Mouse (Mus musculus): ENCODE results near the gene Parp2.
"Not testable (repeated sequence)": the region's sequence is repeated elsewhere in the genome, so short reads cannot be mapped to it uniquely, and the experiment has no call there.

Parp2 gene

GRCm38 (mm10) chr14:50807487-50808072 is at the start of gene Parp2, which contains the start of gene Ccnb1ip1:
Parp2 (plus strand) TSS chr14:50807841.
Ccnb1ip1 (minus strand) TSS chr14:50807732.
- DNase-seq: peak; percentile 91

- DNase-seq: no peak
Measured at GRCm38 (mm10) chr14:50758416-50759085, 49.1 kb upstream of the Parp2 start.

DNA sequence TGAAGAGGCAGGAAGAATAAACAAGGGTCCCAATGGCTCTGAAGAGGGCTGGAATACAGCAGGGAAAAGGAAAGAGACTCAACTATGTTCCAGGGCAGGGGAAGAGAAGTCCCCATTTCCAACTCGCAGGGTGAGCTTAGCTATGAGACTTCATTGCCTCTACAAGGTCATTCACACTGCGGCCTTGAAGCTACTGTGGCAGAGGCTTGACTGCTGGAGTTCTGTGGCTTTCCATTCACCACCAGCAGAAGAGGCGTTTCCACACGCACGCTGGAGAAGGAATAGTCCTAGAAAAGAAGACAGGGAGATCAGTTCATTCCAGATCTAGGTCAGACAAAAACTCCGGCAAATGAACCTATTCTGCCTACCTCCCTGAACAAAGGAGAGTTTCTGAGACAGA is 41.9 kb upstream of the Parp2 start:
- no peak for DNase-seq

- peak; percentile 28 for DNase-seq
Measured at GRCm38 (mm10) chr14:50771342-50771741, 36.3 kb upstream of the Parp2 start.

DNA sequence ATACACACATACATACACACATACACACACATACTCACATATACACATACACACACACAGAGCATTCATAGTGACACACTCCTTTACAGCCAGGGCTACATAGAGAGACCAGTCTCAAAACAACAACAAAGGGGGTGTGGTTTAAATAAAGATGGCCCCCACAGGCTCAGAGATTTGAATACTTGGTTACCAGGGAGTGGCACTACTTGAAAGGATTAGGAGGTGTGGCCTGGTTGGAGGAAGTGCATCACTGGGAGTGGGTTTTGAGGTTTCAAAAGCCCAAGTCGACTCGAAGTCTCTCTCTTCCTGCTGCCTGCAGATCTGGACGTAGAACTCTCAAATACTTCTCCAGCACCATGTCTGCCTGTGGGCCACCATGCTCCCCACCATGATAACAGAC is 25.5 kb upstream of the Parp2 start:
- DNase-seq: no peak

DNA sequence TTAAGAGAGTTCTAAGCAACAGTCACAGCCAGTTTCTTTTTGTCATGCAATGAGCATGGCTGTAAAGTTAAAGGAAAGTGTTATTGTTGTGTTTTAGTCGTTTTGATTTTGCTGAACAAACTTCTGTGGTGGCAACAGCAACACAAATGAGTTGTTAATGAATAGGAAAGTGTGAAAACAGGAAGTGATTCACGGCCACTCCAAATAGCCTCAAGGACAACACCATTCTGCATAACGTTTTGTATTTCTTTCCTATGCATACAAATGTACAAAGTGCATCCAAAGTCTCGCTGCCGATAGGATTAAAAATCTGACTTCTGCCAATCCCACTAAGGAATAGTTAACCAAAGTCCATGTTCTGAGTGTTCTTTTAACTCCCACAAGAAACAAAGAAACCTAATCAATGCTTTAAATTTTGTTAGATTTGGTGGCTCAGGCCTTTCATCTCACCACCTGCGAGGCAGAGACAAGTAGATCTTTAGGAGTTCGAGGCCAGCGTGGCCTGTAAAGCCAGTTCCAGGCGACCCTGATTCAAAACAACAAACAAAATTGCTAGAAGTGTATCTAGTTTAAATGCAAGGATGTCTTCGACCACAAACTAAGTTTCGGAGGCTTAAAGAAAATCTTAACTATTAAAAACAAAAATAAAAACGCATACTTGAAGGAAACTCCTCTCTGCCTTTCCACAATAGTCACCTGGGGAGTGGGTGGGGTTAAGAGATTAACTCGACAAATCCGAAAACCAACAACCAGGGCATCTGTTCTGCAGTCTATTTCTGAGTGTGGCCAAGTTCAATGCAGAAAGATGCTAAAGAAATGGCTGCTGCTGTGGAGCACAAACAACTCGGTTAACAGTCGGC is 23.0 kb upstream of the Parp2 start:
- DNase-seq: peak; percentile 51

DNA sequence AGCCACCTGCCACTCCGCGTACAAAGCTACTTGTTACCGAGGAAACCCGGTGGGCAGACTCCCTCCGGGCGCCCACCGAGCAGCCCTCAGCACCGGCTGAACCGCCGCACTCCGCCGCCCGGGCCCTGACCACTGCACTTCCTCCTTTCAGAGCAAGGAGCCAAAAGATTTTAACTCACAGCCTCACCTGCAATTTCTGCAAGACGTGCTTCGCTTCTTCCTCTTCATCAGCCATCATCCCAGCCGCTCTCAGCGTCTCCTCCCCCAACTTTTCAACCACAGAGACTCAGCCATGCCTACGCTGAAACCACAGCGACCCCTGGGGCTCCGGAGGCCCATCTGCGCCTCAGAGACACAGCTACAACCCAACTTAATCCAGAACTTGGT is 22.4 kb upstream of the Parp2 start, which contains the start of gene Ttc5:
Gene Ttc5 (minus strand): TSS at position 269 of the 387 bp plus-strand sequence.
- DNase-seq: peak; percentile 95

DNA sequence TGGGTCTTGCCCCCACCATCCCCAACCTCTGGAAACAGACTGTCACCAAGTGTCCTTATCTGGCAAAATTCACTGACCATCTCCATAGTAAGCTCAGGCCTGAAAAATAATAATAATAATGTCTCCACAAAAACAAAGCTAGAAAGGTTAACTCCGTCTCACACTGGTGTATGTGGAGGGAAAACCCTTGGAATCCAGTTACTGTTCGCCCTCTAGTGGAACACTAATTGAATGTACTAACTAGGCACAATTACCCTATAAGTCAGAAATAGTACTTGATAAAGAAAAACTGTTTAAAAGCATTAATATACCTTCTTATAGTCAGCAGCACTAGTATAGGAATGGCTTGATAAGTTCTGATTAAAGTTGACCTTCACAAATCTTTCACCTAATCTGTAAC is 19.5 kb upstream of the Parp2 start:
- no peak for DNase-seq

GRCm38 (mm10) chr14:50795261-50795935 is 12.2 kb upstream of the Parp2 start:
- no peak for DNase-seq

- no peak for DNase-seq
Measured at GRCm38 (mm10) chr14:50795965-50796364, 11.7 kb upstream of the Parp2 start.

DNA sequence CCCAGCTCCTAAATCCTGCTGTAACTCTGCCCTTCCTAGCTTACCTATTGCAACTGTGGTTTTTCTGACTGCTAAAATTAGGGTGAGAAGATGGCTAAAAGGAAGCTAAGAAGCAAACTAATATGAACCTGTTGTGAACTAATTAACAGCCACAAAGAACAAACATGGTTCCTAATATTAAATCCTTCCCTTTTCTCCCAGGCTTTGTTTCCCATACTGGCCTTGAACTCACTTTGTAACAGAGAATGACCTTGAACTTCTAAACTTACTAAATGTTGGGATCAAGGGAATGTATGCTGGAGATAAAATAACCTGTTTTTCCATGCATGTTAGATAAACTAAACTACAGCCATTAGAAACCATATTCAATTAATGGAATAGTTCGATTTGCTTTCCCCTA is 11.2 kb upstream of the Parp2 start:
- no peak for DNase-seq

DNA sequence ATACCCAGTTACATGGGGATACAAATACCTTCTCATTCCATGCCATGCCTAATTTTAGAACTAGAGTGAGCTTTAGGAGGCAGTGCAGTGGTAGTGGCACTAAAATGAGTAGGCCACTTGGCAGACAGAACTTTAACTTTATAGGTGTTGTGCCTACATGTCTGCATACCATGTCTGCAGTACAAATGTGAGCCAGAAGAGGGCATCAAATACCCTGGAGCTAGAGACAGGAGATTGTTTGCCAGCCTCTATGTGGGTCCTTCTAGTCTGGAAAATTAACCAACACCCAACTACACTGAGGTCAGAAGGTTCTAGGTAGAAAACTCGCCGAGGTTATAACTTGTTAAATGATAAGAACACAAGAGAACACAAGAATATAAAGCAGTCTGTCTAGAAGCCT is 9.1 kb upstream of the Parp2 start:
- DNase-seq: peak; percentile 58

GRCm38 (mm10) chr14:50799502-50800259 is 8.0 kb upstream of the Parp2 start:
- DNase-seq: peak; percentile 38

GRCm38 (mm10) chr14:50802441-50802840 is 5.2 kb upstream of the Parp2 start:
- no peak for DNase-seq

- peak; percentile 29 for DNase-seq
Measured at GRCm38 (mm10) chr14:50802843-50803562, 4.6 kb upstream of the Parp2 start.

DNA sequence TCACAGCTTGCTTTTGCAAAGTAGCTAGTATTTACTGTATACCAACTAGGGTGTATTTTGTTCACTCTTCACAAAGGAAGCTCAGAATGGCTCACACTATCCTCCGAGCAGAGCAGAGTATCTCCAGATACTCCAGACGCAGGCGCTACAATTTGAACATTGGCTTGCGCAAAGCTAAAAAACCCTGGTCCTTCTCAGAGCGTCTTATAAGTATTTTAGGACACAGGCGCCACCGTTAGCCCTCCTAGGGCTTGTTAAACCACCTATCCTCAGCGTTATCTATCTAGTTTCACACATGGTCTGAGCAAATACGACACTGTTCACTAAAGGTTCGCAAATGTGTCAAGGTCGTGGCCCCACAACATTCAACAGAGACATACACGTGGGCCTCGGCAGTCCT is 3.0 kb upstream of the Parp2 start:
- no peak for DNase-seq

DNA sequence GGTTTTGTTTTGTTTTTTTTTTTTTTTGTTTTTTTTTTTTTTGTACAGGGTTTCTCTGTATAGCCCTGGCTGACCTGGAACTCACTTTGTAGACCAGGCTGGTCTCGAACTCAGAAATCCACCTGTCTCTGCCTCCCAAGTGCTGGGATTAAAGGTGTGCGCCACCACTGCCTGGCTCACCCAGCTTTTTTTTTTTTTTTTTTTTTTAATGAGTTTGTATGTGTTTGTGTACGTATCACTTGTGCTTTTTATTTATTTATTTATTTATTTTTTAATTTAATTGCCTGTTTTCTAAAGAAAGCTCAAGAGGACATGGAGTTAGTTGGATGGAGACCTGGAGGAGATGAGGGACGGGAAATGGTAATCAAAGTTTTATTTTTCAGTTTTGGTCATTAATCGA is 1.2 kb upstream of the Parp2 start:
- not testable (repeated sequence) for DNase-seq

- no peak for DNase-seq
Measured at GRCm38 (mm10) chr14:50813060-50813459, 5.4 kb downstream of the Parp2 start.

- DNase-seq: peak; percentile 30
Measured at GRCm38 (mm10) chr14:50823240-50823639, 15.6 kb downstream of the Parp2 start.

DNA sequence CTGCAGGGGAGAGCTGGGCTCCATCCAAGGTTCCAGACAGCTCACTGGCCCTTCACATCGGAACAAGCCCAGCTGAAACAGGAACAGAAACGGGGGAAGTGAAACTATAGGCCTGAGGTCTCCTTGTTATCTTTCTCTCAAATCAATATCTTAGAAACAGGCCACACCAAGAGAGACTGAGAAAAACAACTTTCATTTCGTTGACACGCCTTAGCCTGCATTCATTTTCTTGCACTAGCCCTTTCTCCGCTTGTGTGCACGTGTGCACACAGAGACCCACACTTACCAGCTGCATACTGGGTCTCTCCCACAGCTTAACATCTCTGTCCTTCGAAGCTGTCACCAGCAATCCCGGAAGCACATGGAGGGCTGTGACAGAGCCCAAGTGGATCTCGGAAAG is 16.6 kb downstream of the Parp2 start:
- no peak for DNase-seq

DNA sequence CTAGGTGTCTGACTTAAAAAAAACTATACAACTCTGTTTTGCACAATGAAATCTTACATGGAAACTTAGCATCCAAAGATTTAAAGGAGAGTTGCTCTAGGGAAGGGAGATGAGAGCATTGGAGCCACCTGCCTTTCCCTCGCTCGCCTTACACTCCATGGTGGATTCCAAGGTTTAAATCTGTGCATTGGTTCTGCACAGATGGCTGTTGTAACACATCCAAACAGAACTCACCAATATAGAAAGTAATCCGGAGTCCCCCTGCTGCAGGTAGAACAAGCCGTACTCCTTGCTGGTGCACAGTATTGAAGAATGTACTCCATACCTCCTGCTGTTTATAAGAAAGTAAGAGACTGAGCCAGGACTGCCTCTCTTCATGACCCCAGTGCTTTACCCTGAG is 18.9 kb downstream of the Parp2 start:
- DNase-seq: no peak

GRCm38 (mm10) chr14:50829878-50830277 is 22.2 kb downstream of the Parp2 start:
- DNase-seq: no peak

All from thymus, postnatal 4 days (tissue).